Mouse (Mus musculus): Measurements from ENCODE around the gene Hic1.

Gene Hic1

GRCm38 (mm10) chr11:75148332-75149035, 20.8 kb downstream of the Hic1 start:
- DNase-seq (ENCODE audit: low spot score), result no peak

- DNase-seq (ENCODE audit: low spot score), result no peak
These were observed 21.5 kb downstream of the Hic1 start for GRCm38 (mm10) chr11:75147846-75148168.

- no peak for DNase-seq (ENCODE audit: low spot score)
These were observed 22.0 kb downstream of the Hic1 start for GRCm38 (mm10) chr11:75147106-75147845.

- no peak for DNase-seq (ENCODE audit: low spot score)
These were observed 23.5 kb downstream of the Hic1 start for GRCm38 (mm10) chr11:75145841-75146240.

GRCm38 (mm10) chr11:75142749-75143148, 26.6 kb downstream of the Hic1 start:
- DNase-seq (ENCODE audit: low spot score), result no peak

- no peak for DNase-seq (ENCODE audit: low spot score)
These were observed 27.4 kb downstream of the Hic1 start for GRCm38 (mm10) chr11:75141913-75142312.

GRCm38 (mm10) chr11:75141038-75141437, 28.3 kb downstream of the Hic1 start:
- no peak for DNase-seq (ENCODE audit: low spot score)

- no peak for DNase-seq (ENCODE audit: low spot score)
These were observed 28.9 kb downstream of the Hic1 start for GRCm38 (mm10) chr11:75140431-75140830.

- no peak for DNase-seq (ENCODE audit: low spot score)
These were observed 30.0 kb downstream of the Hic1 start for GRCm38 (mm10) chr11:75139122-75139963.

GRCm38 (mm10) chr11:75136666-75137398, 32.5 kb downstream of the Hic1 start:
- peak; percentile 9 for DNase-seq (ENCODE audit: low spot score)

GRCm38 (mm10) chr11:75135358-75135757, 34.0 kb downstream of the Hic1 start:
- no peak for DNase-seq (ENCODE audit: low spot score)

- no peak for DNase-seq (ENCODE audit: low spot score)
These were observed 34.7 kb downstream of the Hic1 start for GRCm38 (mm10) chr11:75134485-75135068.

- DNase-seq (ENCODE audit: low spot score), result no peak
These were observed 35.4 kb downstream of the Hic1 start for GRCm38 (mm10) chr11:75133951-75134350.

GRCm38 (mm10) chr11:75133391-75133790, 35.9 kb downstream of the Hic1 start:
- no peak for DNase-seq (ENCODE audit: low spot score)

- DNase-seq (ENCODE audit: low spot score), result no peak
These were observed 37.0 kb downstream of the Hic1 start for GRCm38 (mm10) chr11:75132278-75132677.

GRCm38 (mm10) chr11:75131300-75131699, 38.0 kb downstream of the Hic1 start:
- DNase-seq (ENCODE audit: low spot score), result no peak

- DNase-seq (ENCODE audit: low spot score), result no peak
These were observed 39.8 kb downstream of the Hic1 start for GRCm38 (mm10) chr11:75129481-75129880.

- no peak for DNase-seq (ENCODE audit: low spot score)
These were observed 42.9 kb downstream of the Hic1 start for GRCm38 (mm10) chr11:75126384-75126783.

GRCm38 (mm10) chr11:75124406-75124805, 44.9 kb downstream of the Hic1 start:
- no peak for DNase-seq (ENCODE audit: low spot score)

- DNase-seq (ENCODE audit: low spot score), result no peak
These were observed 48.0 kb downstream of the Hic1 start for GRCm38 (mm10) chr11:75121348-75121747.

GRCm38 (mm10) chr11:75119841-75120240, 49.5 kb downstream of the Hic1 start:
- no peak for DNase-seq (ENCODE audit: low spot score)

- no peak for DNase-seq (ENCODE audit: low spot score)
These were observed 50.0 kb downstream of the Hic1 start for GRCm38 (mm10) chr11:75119298-75119697.
